Mouse (Mus musculus): ENCODE data around the gene Ghitm.
"Not testable (repeated sequence)": the region's sequence is repeated elsewhere in the genome, so short reads cannot be mapped to it uniquely, and the experiment has no call there.

The Ghitm gene

DNA sequence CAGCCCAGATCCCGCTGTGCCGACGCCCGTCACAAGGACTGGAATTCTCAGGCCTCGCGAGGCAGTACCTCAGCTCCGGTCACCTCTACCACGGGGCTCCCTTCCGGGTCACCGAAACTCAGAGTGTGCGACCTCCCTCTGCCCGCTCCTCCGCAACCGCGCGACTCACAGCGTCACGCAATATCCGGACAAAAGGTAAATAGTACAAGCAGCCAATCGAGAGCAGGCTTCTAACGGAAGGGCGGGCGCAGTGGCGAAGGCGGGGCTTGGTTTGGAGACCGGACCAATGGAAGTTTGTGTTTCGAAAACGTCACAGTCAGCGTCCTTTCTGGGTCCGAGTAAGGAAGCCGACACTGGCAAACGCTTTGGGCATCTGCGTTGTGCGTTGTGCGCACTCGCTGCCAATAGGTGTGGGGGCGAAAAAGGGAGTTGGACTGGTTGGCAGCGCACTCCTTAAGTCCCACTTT, at the start of gene Ghitm:
TSS of gene Ghitm (minus strand) at position 146 of the 467 bp plus-strand sequence.
- DNase-seq (ENCODE audit: low read depth, low spot score) = peak; percentile 99

DNA sequence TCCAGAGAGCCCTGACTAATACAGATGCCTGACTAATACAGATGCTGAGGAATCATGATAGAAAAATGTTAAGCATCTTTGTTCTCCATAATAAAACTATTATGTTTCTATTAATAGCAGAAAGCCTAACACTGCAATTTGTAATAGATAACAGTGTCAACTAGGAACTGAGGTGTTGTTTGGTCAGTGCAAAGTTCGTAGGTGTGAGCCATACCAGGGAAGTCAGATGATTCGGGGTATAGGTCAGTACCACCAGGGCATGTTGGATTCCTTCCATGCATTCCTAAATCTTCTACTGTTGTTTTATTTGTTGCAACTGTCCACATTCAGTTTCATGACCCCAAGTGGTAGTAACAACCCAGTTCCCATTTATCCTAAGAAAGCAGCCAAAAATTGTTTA, 49.8 kb upstream of the Ghitm start:
- no peak for DNase-seq (ENCODE audit: low read depth, low spot score)

DNA sequence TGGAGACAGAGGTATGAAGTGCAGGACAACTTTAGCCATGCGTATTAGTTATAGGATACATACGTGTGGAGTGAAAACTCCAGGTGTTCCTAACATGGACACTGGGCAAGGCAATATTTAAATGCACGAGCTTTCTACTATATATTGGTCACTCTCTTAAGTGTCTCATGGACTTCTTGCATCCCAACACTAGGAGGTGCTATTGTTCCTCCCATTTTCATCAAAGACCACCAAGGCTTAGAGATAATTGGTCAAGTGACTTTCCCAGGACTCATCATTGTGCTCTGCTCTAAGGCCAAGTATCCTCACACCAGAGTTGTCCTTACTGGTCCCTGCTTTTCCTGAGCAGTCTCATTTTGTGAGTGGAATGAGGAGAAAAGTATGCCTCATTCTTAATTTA, 39.4 kb upstream of the Ghitm start:
- DNase-seq (ENCODE audit: low read depth, low spot score) = no peak

DNA sequence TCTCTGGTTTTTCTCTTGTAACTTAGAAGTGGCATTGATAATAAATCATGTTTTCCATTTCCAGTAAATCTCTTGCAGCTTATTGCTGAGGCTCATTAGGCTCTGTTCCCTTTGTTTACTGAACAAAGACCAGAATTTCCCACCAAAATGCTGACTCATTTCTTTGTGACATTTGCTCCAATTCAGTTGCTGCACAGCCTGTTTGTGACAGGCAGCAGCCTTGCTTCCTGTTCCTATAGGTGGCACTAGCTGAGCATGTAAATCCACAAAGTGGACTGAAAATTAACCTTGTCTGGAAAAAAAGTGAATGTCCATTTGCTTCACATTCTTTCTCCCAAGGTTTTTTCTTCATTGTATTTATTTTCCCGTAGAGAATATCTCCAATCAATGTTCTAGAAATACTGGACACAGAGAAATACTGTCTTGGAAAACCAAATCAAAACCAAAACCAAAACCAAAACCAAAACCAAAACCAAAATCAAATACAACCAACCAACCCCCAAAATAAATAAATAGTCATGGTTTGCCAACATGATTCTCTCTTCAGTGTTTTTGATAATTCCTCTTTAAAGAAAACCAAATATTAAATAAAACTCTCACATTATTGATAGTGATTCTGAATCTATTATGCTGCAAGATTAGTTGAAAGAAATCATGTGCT, 30.3 kb upstream of the Ghitm start:
- DNase-seq (ENCODE audit: low read depth, low spot score) = peak; percentile 42

DNA sequence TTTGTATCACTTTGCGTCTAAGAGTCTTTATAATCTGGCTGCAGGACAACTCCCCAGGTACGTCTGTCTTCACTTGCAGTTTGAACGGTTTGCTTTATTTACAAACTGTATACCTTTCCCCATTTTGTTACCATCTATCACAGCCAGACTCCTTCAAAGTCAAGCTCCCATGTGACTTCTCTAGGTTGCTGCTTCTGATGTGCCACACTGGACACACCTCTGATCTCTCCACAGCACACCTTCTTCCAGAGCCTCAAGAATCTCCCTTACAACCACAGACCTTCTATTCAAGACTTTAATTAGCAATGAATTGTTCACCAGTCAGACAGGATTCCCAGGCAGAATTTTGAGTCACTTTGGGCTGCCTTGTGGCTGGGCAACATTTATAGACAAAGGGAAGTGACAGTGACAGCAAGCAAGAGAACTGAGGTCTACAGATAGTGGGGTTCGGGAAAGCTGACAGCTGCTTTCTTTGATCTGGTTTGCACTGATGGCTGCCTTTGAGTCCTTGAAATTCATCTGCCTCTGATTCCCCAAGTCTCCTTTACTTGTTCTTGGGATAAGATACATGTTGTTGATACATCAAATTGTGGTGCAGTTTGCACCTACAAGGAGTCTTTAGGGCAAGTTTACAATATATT, 29.4 kb upstream of the Ghitm start:
- no peak for DNase-seq (ENCODE audit: low read depth, low spot score)

DNA sequence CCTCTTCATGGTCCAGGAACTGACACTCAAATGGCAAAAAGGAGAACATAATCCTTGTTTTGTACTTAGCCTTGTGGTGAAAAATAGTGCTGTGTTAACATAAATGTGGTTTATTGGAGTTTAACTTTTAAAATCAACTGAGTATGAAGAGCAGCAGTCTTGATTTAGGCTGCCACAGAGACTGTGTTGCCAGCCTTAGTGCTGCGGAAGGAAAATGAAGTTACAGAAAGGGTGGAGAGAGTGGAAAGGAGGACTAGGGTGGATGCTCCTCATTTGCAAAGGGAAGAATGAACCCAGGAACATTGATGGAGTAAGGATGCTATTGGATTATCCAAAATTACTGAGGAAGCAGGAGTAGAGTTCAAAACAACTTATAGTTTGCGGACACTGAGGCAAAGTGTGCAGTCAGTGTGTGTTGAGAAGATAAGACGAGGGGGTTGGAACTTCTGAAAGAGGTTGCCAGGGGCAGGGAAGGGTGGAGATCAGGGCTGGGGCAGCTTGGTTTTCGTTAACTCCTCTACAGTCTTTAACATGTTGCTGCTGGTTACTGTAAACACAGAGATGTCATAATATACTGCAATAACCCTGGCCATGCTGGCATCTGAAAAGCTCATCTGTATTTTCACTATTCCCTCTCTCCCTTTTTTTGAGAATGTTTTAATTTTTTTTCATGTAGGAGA, 28.3 kb upstream of the Ghitm start:
- no peak for DNase-seq (ENCODE audit: low read depth, low spot score)

DNA sequence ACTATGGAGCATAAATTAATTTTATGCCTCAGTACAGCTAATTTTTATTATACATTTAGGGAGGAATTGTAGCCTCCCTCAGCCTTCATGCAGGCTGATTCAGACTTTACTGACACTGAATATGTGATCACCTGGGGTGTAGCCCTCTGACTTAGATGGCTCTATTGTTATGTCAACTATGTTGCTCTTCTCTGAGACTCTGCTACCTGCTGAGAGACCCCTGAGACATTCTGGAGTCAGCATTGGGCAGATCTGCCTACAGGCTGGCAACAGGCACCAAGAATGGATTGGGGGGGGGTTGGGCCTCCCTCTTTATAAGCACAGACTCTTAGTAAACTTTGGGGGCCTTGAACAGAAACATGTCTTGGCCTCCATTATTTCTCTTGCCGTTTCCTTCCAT, 19.3 kb upstream of the Ghitm start:
- no peak for DNase-seq (ENCODE audit: low read depth, low spot score)

DNA sequence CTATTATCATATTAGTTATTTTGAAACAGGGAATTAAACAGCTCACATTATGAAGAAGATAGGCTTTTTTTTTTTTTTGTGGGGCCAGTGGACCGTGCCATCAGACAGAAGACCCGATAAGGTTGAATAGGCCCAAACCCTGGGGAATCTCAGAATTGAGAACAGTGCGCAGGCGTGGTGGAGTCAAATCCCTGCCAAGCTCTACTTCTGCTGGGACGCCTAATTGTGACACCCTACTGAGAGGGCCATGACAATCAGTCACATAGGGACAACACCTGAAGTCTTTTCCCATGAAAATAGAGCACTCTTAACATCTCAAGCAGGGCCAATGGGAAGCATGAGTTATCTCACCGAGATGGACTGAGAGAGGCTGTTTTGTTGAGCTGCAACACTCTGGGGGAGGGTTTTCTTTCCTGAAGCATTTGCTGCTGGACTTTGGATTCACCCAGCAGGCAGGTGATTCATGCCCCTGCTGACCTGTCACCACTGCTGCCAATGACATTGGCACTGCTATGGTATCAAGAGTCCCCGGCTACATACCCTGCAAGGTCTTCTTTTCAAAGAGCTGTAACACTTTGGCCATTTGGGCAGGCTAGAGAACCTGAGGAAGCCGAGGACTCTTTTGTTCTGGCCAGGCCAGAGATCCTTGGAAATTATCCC, 4.1 kb upstream of the Ghitm start:
- no peak for DNase-seq (ENCODE audit: low read depth, low spot score)

DNA sequence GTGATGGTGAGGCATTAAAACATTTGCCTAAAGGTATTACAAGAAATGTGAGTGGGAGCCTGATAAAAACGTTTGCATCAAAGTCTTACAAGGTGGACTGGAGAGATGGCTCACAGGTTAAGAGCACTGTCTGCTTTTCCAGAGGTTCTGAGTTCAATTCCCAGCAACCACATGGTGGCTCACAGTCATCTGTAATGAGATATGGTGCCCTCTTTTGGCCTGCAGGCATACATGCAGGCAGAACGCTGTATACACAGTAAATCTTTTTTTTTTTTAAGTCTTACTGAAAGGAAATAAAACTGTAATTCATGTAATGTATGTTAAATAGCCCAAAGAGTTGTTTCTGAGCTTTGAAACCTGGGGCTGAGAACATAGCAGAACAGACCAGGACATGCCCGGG, 2.5 kb upstream of the Ghitm start:
- DNase-seq (ENCODE audit: low read depth, low spot score) = not testable (repeated sequence)

DNA sequence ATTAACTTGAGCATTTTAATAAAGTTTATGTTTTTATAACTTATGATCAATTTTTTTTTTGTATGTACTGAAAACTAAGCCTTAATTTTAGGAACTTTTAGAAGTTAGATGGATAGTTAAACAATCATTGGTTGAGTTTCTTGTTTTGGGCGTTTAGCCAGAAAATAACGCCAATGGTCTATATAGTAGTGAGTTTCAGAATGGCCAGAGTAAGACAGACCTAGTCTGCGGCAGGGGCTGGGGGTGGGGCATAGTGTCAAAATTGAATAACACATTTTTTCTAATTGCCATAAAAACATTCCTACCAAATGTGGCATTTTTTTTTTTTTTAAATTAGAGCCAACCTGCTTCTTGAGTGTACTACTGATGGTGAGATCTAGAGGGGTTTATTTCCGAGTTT, 1.0 kb upstream of the Ghitm start:
- DNase-seq (ENCODE audit: low read depth, low spot score) = no peak

DNA sequence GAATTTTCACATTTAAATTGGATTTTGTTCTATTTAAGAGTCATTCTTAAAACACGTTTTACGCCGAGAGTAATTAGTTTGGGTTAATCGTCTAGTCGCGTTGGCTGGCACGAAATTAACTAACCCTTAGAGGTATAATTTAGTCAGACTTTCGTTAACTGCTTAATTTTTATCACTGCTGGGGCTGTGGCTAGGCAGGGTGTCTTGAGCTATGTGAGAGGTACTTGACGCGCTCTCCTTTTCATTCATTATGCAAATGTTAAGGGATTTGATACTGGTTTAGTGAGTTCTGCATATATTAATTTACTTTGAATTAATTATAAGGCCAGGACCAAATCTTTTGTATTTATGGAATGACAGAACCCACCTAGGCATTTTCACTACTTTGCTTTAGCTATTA, 599 bp upstream of the Ghitm start:
- no peak for DNase-seq (ENCODE audit: low read depth, low spot score)

DNA sequence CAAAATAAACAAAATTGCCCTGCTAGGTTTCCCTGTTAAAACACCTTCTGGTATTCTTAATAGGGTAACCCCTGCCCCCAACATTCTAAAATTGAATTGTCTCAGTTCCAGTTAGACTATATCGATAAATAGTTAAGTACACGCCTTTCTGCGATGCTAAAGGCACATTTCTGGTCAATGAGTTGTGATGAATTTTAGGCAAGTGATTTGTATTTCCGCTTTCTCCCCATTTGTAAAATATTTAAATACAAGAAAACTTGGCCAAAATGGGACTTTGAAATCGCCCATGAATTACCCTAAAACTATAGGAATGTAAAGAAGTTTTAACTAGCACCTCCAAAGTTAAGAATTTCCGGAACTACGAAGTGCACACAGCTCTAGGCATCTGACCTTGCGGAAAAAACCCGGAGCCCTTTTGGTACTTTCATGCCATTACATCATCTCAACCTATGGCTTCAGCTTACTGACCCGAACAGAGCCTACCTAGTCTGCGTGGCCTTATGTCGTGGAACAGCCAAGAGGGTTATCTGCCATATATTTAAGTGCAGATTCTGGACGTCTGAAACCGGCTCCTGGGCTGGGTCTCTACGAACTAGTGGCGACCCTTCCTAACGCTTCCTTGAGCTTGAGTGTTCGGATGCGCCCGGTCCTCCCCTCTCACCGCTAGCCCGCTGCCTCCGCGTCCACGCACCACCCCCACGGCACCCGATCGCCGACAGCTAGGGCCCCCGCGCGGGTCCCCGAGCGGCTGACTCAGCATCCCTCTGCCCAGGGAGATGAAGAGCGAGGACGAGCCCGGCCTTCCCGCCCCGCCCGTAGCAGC, 557 bp downstream of the Ghitm start:
- DNase-seq (ENCODE audit: low read depth, low spot score) = no peak

DNA sequence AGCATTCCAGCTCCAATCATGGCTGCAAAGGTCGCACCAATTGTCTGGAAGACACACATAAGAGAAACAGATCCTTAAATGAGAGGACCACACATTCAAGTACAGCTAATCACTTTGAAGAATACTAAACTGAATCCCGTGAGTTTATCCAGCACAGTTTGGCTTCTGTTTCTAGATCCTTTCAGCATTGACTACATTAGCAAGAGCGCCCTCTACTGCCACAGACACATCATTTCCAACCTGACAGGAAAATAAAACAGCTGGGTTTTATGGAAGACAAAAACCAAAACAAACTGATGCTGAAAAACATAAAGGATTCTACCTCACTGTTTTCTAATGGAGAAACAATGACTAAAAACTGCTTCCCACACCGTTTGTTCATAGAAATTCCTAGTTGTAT, 7.4 kb downstream of the Ghitm start:
- no peak for DNase-seq (ENCODE audit: low read depth, low spot score)

DNA sequence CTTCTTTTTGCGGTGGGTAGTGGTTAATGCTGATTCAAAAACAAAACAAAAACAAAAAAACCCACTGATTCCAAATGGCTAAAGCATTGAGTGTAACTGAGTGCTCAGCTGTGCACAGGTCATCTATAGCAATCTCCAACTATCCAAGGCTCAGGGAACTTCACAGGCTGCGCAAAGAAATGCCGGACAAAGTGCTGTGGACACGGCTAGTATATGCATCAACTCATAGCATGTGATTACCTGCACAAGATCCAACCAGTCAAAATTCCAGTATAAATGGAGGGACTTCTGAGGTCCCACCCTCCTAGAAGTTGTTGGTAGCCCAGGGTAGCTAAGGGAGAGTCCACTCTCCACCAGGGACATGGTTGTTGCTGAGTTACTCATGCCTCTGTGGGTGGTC, 15.8 kb downstream of the Ghitm start:
- DNase-seq (ENCODE audit: low read depth, low spot score) = no peak

DNA sequence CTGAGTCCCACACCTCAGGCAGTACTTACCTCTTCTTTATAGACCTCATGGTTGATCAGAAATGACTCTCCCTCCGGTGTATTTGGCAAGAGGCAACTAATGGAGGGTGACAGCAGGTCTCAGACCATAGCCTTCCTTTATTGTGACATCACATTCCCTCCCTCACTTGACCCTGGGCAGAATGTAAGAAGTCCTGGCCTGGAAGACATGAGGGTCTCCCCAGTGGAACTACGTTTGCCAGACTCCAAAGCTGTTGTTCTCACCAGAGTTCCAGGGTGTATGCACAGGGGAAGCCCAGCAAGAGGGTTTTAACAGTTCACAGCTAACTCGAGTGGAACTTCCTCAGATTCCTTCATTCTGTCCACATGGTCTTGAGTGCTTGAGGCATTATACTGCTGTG, 21.1 kb downstream of the Ghitm start, which contains the start of gene 2610528A11Rik:
TSS of gene 2610528A11Rik (minus strand) at position 101 of the 400 bp plus-strand sequence.
- DNase-seq (ENCODE audit: low read depth, low spot score) = no peak

DNA sequence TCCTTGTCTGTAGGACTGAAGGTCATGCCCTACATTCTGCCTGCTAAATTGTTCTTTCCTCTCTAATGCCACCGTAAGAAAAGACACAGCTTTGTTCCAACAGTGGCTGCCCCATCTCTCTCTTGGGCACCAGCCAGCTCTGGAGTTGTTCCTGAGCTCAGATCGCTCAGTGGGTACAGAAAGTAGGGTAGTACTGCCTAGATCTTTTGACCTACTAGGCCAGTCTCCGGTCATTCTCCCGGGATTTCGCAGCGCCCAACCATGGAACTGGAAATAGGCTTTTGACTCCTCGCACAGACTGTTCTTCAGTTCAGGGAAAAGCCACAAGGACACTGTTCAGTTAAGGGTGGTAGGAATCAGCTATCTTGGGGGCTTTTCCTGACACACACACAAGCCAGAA, 22.1 kb downstream of the Ghitm start:
- no peak for DNase-seq (ENCODE audit: low read depth, low spot score)

DNA sequence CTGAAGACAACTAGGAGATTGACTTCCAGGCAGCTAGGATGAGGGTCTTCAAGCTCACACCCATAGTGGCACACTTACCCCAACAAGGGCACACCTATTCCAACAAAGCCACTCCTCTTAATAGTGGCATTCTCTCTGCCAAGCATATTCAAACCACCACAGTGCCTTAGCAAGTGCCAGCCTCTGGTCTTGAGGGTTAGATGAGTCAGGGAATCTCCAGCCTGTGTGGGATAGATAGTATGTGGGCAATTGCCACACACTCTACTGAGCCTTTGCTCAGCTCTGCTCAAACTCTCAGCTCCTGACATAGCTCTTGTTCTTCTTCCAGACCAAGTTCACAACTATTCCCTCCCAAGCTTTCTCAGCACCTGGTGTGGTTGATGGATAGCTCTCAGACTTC, 23.7 kb downstream of the Ghitm start:
- DNase-seq (ENCODE audit: low read depth, low spot score) = no peak

DNA sequence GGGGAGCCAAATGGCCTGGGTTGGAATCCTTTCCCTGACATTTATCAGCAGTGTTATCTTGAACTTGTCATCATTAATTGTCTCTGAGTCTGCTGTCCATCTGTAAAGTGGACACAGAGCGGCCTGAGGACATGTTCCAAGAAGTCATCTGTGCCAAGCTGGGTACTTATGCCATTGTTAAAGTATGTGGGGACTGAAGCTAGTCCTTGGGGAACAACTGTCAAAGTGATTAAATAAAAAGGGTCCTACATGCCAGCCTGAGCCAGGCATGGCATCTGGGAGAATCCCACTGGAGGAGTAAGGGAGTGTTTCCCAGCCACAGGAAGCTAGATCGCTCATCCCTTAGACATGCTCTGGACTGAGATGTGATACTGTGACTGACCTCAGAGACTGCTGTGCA, 24.6 kb downstream of the Ghitm start:
- DNase-seq (ENCODE audit: low read depth, low spot score) = no peak

DNA sequence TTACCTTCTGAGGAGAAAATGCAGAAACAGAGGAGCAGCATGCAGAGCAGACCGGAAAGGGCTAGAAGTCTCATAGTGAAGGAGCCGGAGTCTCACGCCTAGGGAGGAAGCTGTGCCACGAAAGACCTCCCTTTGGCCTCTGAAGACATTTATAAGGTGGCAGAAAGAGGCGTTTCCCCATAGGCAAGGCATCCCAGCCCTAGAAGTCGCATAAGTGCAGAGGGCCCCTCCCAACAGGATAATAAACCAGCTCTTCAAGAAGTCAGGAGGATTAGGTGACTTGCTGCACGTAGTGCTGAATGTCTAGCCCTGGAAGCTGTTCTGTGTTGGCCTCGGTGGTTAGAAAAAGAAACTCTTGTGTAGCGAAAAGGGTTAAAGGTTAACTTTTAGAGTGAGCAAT, 25.1 kb downstream of the Ghitm start:
- no peak for DNase-seq (ENCODE audit: low read depth, low spot score)

DNA sequence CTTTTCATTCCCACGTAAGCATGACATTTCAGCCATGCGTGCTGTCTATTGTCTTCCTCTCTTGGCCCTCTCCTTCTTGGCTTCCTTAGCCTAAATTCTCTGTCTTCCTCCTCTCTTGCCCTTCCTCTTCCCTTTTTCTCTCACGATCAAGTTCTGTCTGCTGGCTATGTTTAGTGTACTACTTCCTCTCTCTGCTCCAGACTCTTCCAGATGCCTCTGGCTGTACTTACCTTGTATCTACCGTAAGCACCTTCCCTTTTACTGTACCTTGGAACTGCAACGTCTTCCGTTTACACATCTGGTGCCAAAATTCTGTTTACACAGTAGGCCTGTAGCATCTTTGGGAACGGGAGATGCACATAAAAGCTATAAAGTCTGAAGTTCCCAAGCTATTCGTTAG, 25.6 kb downstream of the Ghitm start:
- DNase-seq (ENCODE audit: low read depth, low spot score) = no peak

DNA sequence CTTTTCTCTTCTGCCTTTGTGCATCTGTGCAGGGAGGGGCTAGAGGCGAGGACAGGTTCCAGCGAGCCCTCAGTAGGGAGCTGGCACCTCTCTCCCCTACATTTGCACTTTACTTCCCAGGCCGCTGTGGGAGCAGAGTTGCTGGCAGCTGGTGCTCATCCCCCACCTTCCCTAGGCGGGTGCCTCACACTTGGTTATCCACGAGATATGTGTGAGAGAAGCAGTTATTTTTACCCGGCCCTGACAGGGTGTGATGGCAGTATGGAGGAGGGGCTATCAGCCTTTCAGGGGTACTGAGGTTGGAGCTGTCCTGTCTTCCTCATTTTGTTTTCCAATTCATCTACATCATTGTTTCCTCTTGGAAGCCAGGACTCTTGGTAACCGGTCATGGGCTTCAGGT, 29.2 kb downstream of the Ghitm start:
- DNase-seq (ENCODE audit: low read depth, low spot score) = no peak

DNA sequence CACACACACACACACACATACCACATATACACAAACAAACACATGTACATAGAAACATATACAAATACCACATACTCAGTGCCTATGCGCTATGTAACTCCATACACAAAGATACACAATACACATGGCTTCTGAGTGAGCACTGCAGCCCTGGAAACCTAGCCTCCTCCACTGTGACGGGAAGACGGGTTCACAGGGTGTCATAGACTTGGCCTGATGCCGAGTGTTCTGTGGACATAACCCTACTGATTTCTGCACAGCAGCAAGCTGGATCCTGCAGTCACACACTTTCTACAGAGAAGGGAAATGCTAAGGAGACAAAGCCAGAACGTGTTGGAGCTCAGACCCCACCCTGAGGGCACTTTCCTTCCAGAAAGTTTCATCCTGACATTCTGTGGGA, 30.3 kb downstream of the Ghitm start:
- DNase-seq (ENCODE audit: low read depth, low spot score) = no peak

Data from telencephalon, adult 2 months (tissue).